Comparison of ENCODE assay signal across 27 mouse cellular contexts in the genomic region with DNA sequence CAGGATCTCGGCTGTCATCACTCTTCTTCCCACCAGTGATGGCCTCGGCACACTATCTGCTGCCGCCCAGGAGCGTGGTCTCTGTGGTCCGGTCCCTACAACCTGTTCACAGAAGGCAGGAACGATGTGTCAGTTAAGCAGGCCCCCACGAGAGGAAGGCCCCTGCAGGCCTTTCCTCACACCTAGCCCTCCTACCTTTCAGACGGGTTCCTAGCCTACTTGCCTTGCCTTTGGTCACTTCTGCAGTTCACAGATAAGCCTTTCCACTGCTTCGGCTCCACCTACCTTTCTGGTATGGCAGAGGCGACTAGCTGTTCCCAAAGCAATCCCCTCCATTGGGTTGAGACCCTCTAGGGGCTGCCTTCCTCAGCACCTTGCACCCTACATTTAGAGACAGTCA. TPM values are rescaled to one million over a fixed set of nuclear protein-coding genes. Genes with fewer than 3 reads are reported as not detected.
DNase-seq lines count a peak whose midpoint lies in the region; ATAC-seq lines count a peak whose summit lies in the region.
"Had no signal": no experiment of that assay in that cellular context is flagged by ENCODE, and none has a peak within 500 bp of the region (broad histone marks: within the 10 kb centered on the region; RNA-seq: fewer than 3 reads in every experiment).

No protein-coding gene starts in this region.

- 19% methylated on average over 10 of the region's 10 CpGs for WGBS in liver, embryonic 13.5 days (ENCODE audit: insufficient replicate concordance)
- WGBS in midbrain, embryonic 11.5 days = 85% methylated on average over 10 of the region's 10 CpGs

- intact Hi-C loops in gastrocnemius, postnatal 36 days (cut with DNase I) = no loop called here

- no peaks in the 10 kb centered on the region for H3K9me3 ChIP-seq in erythroblast, embryonic 14.5 days (ENCODE audit: control insufficient read depth, low read length)
- H3K9me3 ChIP-seq in liver, embryonic 13.5 days (replicated peaks) = no peaks in the 10 kb centered on the region
- no peaks in the 10 kb centered on the region for H3K9me3 ChIP-seq in midbrain, embryonic 11.5 days (ENCODE audit: control insufficient read depth, low read length)
- H3K9me3 ChIP-seq: embryonic facial prominence, embryonic 13.5 days; hindbrain, embryonic 10.5 days; intestine, embryonic 15.5 days; limb, embryonic 12.5 days; midbrain, embryonic 15.5 days; neural tube, embryonic 13.5 days had no signal

- H3K27me3 ChIP-seq in erythroblast, embryonic 14.5 days (ENCODE audit: control insufficient read depth) = no peaks in the 10 kb centered on the region
- no peaks in the 10 kb centered on the region for H3K27me3 ChIP-seq in liver, embryonic 13.5 days
- H3K27me3 ChIP-seq in midbrain, embryonic 11.5 days (ENCODE audit: control insufficient read depth, insufficient read depth, low read length) = no peaks in the 10 kb centered on the region
- H3K27me3 ChIP-seq: CH12.LX; embryonic facial prominence, embryonic 13.5 days; intestine, embryonic 15.5 days; limb, embryonic 12.5 days; midbrain, embryonic 15.5 days; neural tube, embryonic 13.5 days had no signal

- H3K4me3 ChIP-seq in erythroblast, embryonic 14.5 days (replicated peaks) = peak overlapping the region; percentile 11
- no peak overlapping the region for H3K4me3 ChIP-seq in liver, embryonic 13.5 days (replicated peaks)
- H3K4me3 ChIP-seq in midbrain, embryonic 11.5 days (ENCODE audit: low read depth, low read length) = no peak overlapping the region
- H3K4me3 ChIP-seq: embryonic facial prominence, embryonic 13.5 days; hindbrain, embryonic 10.5 days; intestine, embryonic 15.5 days; limb, embryonic 12.5 days; megakaryocyte, embryonic 14.5 days; midbrain, embryonic 15.5 days; neural tube, embryonic 13.5 days had no signal

- H3K4me1 ChIP-seq in erythroblast, embryonic 14.5 days (ENCODE audit: control insufficient read depth) = peaks cover 64% of the 10 kb centered on the region
- H3K4me1 ChIP-seq in liver, embryonic 13.5 days (replicated peaks) = peaks cover 62% of the 10 kb centered on the region
- H3K4me1 ChIP-seq in midbrain, embryonic 11.5 days (ENCODE audit: control insufficient read depth, insufficient read depth, low read length) = no peaks in the 10 kb centered on the region
- H3K4me1 ChIP-seq: intestine, embryonic 15.5 days; midbrain, embryonic 15.5 days had no signal

- peak overlapping the region; percentile 49 for H3K4me2 ChIP-seq in liver, embryonic 13.5 days
- no peak overlapping the region for H3K4me2 ChIP-seq in midbrain, embryonic 11.5 days
- H3K4me2 ChIP-seq: embryonic facial prominence, embryonic 13.5 days; heart, embryonic 11.5 days; intestine, embryonic 15.5 days; limb, embryonic 12.5 days; midbrain, embryonic 15.5 days; neural tube, embryonic 13.5 days had no signal

- H3K27ac ChIP-seq in liver, embryonic 13.5 days = peak overlapping the region; percentile 67
- H3K27ac ChIP-seq in midbrain, embryonic 11.5 days (ENCODE audit: low read depth, low read length) = no peak overlapping the region
- H3K27ac ChIP-seq: embryonic facial prominence, embryonic 13.5 days; hindbrain, embryonic 10.5 days; intestine, embryonic 15.5 days; limb, embryonic 12.5 days; midbrain, embryonic 15.5 days; neural tube, embryonic 13.5 days had no signal

- peak overlapping the region; percentile 50 for H3K9ac ChIP-seq in liver, embryonic 13.5 days
- no peak overlapping the region for H3K9ac ChIP-seq in midbrain, embryonic 11.5 days (ENCODE audit: low read length)
- H3K9ac ChIP-seq: embryonic facial prominence, embryonic 13.5 days; intestine, embryonic 15.5 days; limb, embryonic 12.5 days; midbrain, embryonic 15.5 days; neural tube, embryonic 13.5 days had no signal

- peaks cover 42% of the 10 kb centered on the region for H3K36me3 ChIP-seq in erythroblast, embryonic 14.5 days (ENCODE audit: control insufficient read depth)
- peaks cover 22% of the 10 kb centered on the region for H3K36me3 ChIP-seq in liver, embryonic 13.5 days
- no peaks in the 10 kb centered on the region for H3K36me3 ChIP-seq in midbrain, embryonic 11.5 days (ENCODE audit: control insufficient read depth, insufficient read depth, low read length)

- peak; percentile 73 for ATAC-seq in liver, embryonic 13.5 days (ENCODE audit: low read depth)
- peak; percentile 27; the same call in 1 of the 2 replicates for ATAC-seq in megakaryocyte-erythroid progenitor cell, adult 5-6 weeks (replicated peaks; ENCODE audit: low FRiP score, low TSS enrichment, poor library complexity, severe bottlenecking)
- ATAC-seq in midbrain, embryonic 11.5 days (ENCODE audit: low FRiP score) = no peak
- ATAC-seq: forebrain, embryonic 16.5 days; hindbrain, embryonic 16.5 days; intestine, embryonic 15.5 days; midbrain, embryonic 15.5 days had no signal

- peak; percentile 19 for DNase-seq in MEL-GATA-1-ER (ENCODE audit: extremely low read depth, low read depth)
- DNase-seq in liver, embryonic 13.5 days = peak; percentile 56
- DNase-seq in midbrain, embryonic 11.5 days (ENCODE audit: low spot score, missing footprints) = no peak
- DNase-seq in embryo, embryonic 11 days = no peak
- DNase-seq in gastrocnemius, postnatal 36 days = no peak
- DNase-seq: adrenal gland, postnatal 25 days; B cell, adult 2 months; cerebellum, adult 9-10 months; kidney, adult 9 months; kidney, postnatal 14 days; lung, adult 2 months; retina, postnatal 1 day; right cerebral cortex, postnatal 25 days; spleen, adult 18-20 months had no signal

RNA-seq across cellular contexts. Expression of gene Fam228a, which starts 22.6 kb away (rescaled TPM):
- not detected in 2 replicates for polyA plus RNA-seq in erythroblast, embryonic 14.5 days (2012)
- polyA plus RNA-seq in liver, embryonic 13.5 days (2015; fragmentation: Nextera tagmentation; extraction: Ambion mirVana) = 0.05 TPM in 1 of 2 replicates, not detected in the other
- 0.62 and 1.5 TPM in 2 replicates for total RNA-seq in megakaryocyte-erythroid progenitor cell, adult 5-6 weeks (2014; fragmentation: Nextera tagmentation)
- total RNA-seq in megakaryocyte-erythroid progenitor cell, adult 5-6 weeks (2017) = 0.23 and 0.57 TPM in 2 replicates
- 0.19 and 0.41 TPM in 2 replicates for polyA plus RNA-seq in midbrain, embryonic 11.5 days (2014; fragmentation: Nextera tagmentation; extraction: Ambion mirVana)
- total RNA-seq in gastrocnemius, postnatal 36 days (2021) = not detected
- total RNA-seq: CH12.LX had no signal
- polyA plus RNA-seq: lung, adult 2 months had no signal

RNA-seq across cellular contexts. Expression of gene Pfn4, which starts 53.2 kb away (rescaled TPM):
- not detected in 2 replicates for polyA plus RNA-seq in erythroblast, embryonic 14.5 days (2012)
- polyA plus RNA-seq in liver, embryonic 13.5 days (2015; fragmentation: Nextera tagmentation; extraction: Ambion mirVana) = 1.2 and 1.5 TPM in 2 replicates
- total RNA-seq in megakaryocyte-erythroid progenitor cell, adult 5-6 weeks (2014; fragmentation: Nextera tagmentation) = 4.6 and 4.9 TPM in 2 replicates
- total RNA-seq in megakaryocyte-erythroid progenitor cell, adult 5-6 weeks (2017) = 3.5 and 9.0 TPM in 2 replicates
- 3.8 and 6.2 TPM in 2 replicates for polyA plus RNA-seq in midbrain, embryonic 11.5 days (2014; fragmentation: Nextera tagmentation; extraction: Ambion mirVana)
- total RNA-seq in gastrocnemius, postnatal 36 days (2021) = 1 to 10 TPM; 1.4 to 1.5 TPM
- total RNA-seq: CH12.LX had no signal

RNA-seq across cellular contexts. Expression of gene Fam228b, which starts 53.5 kb away (rescaled TPM):
- 0.01 and 0.02 TPM in 2 replicates for polyA plus RNA-seq in erythroblast, embryonic 14.5 days (2012)
- polyA plus RNA-seq in liver, embryonic 13.5 days (2015; fragmentation: Nextera tagmentation; extraction: Ambion mirVana) = 0.87 and 0.89 TPM in 2 replicates
- 6.0 and 15.0 TPM in 2 replicates for total RNA-seq in megakaryocyte-erythroid progenitor cell, adult 5-6 weeks (2014; fragmentation: Nextera tagmentation)
- total RNA-seq in megakaryocyte-erythroid progenitor cell, adult 5-6 weeks (2017) = 9.9 and 32.2 TPM in 2 replicates
- polyA plus RNA-seq in midbrain, embryonic 11.5 days (2014; fragmentation: Nextera tagmentation; extraction: Ambion mirVana) = 4.2 and 4.3 TPM in 2 replicates
- 1 to 10 TPM; 3.8 to 5.5 TPM for total RNA-seq in gastrocnemius, postnatal 36 days (2021)

Comparison
In these comparisons a context has a peak if more than half of its experiments do, and no peak if none do; other contexts are left out.
1. DNase-seq: peak in MEL-GATA-1-ER (single experiment) and liver, embryonic 13.5 days (single experiment); none in midbrain, embryonic 11.5 days (single experiment), embryo, embryonic 11 days (single experiment) and gastrocnemius, postnatal 36 days (0 of 2).